Mouse (Mus musculus): Measurements from ENCODE around the gene Lmod3. TPM values are rescaled to one million over a fixed set of nuclear protein-coding genes. Genes with fewer than 3 reads are reported as not detected.
"Not testable (repeated sequence)": the region's sequence is repeated elsewhere in the genome, so short reads cannot be mapped to it uniquely, and the experiment has no call there.

Gene Lmod3
- total RNA-seq, 1 experiment from 2014 or later, result not detected

GRCm38 (mm10) chr6:97276890-97277497, 24.4 kb upstream of the Lmod3 start:
- ATAC-seq (replicated peaks; ENCODE audit: low read depth, poor library complexity, severe bottlenecking), result no peak

GRCm38 (mm10) chr6:97276366-97276765, 23.8 kb upstream of the Lmod3 start:
- no peak for ATAC-seq (replicated peaks; ENCODE audit: low read depth, poor library complexity, severe bottlenecking)

- no peak for ATAC-seq (replicated peaks; ENCODE audit: low read depth, poor library complexity, severe bottlenecking)
Measured at GRCm38 (mm10) chr6:97275760-97276159, 23.2 kb upstream of the Lmod3 start.

GRCm38 (mm10) chr6:97273777-97274176, 21.2 kb upstream of the Lmod3 start:
- ATAC-seq (replicated peaks; ENCODE audit: low read depth, poor library complexity, severe bottlenecking), result peak; percentile 46

- ATAC-seq (replicated peaks; ENCODE audit: low read depth, poor library complexity, severe bottlenecking), result no peak
Measured at GRCm38 (mm10) chr6:97273058-97273710, 20.6 kb upstream of the Lmod3 start.

- no peak for ATAC-seq (replicated peaks; ENCODE audit: low read depth, poor library complexity, severe bottlenecking)
Measured at GRCm38 (mm10) chr6:97272349-97272748, 19.8 kb upstream of the Lmod3 start.

- ATAC-seq (replicated peaks; ENCODE audit: low read depth, poor library complexity, severe bottlenecking), result no peak
Measured at GRCm38 (mm10) chr6:97269596-97269995, 17.0 kb upstream of the Lmod3 start.

GRCm38 (mm10) chr6:97267132-97267531, 14.6 kb upstream of the Lmod3 start:
- ATAC-seq (replicated peaks; ENCODE audit: low read depth, poor library complexity, severe bottlenecking), result no peak

GRCm38 (mm10) chr6:97266661-97267060, 14.1 kb upstream of the Lmod3 start:
- ATAC-seq (replicated peaks; ENCODE audit: low read depth, poor library complexity, severe bottlenecking), result no peak

- no peak for ATAC-seq (replicated peaks; ENCODE audit: low read depth, poor library complexity, severe bottlenecking)
Measured at GRCm38 (mm10) chr6:97265705-97266104, 13.1 kb upstream of the Lmod3 start.

GRCm38 (mm10) chr6:97265240-97265639, 12.7 kb upstream of the Lmod3 start:
- no peak for ATAC-seq (replicated peaks; ENCODE audit: low read depth, poor library complexity, severe bottlenecking)

- ATAC-seq (replicated peaks; ENCODE audit: low read depth, poor library complexity, severe bottlenecking), result not testable (repeated sequence)
Measured at GRCm38 (mm10) chr6:97263750-97264149, 11.2 kb upstream of the Lmod3 start.

GRCm38 (mm10) chr6:97262229-97262628, 9.7 kb upstream of the Lmod3 start:
- ATAC-seq (replicated peaks; ENCODE audit: low read depth, poor library complexity, severe bottlenecking), result no peak

GRCm38 (mm10) chr6:97259926-97260325, 7.4 kb upstream of the Lmod3 start:
- ATAC-seq (replicated peaks; ENCODE audit: low read depth, poor library complexity, severe bottlenecking), result not testable (repeated sequence)

- no peak for ATAC-seq (replicated peaks; ENCODE audit: low read depth, poor library complexity, severe bottlenecking)
Measured at GRCm38 (mm10) chr6:97258489-97258888, 5.9 kb upstream of the Lmod3 start.

GRCm38 (mm10) chr6:97252086-97252485, 473 bp downstream of the Lmod3 start:
- no peak for ATAC-seq (replicated peaks; ENCODE audit: low read depth, poor library complexity, severe bottlenecking)

- ATAC-seq (replicated peaks; ENCODE audit: low read depth, poor library complexity, severe bottlenecking), result peak; percentile 90
Measured at GRCm38 (mm10) chr6:97250966-97251365, 1.6 kb downstream of the Lmod3 start.

- no peak for ATAC-seq (replicated peaks; ENCODE audit: low read depth, poor library complexity, severe bottlenecking)
Measured at GRCm38 (mm10) chr6:97245200-97245599, 7.4 kb downstream of the Lmod3 start.

- no peak for ATAC-seq (replicated peaks; ENCODE audit: low read depth, poor library complexity, severe bottlenecking)
Measured at GRCm38 (mm10) chr6:97242522-97242921, 10.0 kb downstream of the Lmod3 start.

- no peak for ATAC-seq (replicated peaks; ENCODE audit: low read depth, poor library complexity, severe bottlenecking)
Measured at GRCm38 (mm10) chr6:97240092-97240491, 12.5 kb downstream of the Lmod3 start.

- ATAC-seq (replicated peaks; ENCODE audit: low read depth, poor library complexity, severe bottlenecking), result no peak
Measured at GRCm38 (mm10) chr6:97239360-97239759, 13.2 kb downstream of the Lmod3 start.

- ATAC-seq (replicated peaks; ENCODE audit: low read depth, poor library complexity, severe bottlenecking), result no peak
Measured at GRCm38 (mm10) chr6:97236088-97236487, 16.5 kb downstream of the Lmod3 start.

All from common myeloid progenitor, adult 5-6 weeks (primary cell).